Mouse (Mus musculus) limb, embryonic 12.5 days (tissue): ENCODE data around the gene Bpifb2. TPM values are rescaled to one million over a fixed set of nuclear protein-coding genes. Genes with fewer than 3 reads are reported as not detected.

Experiments
- ATAC-seq: fragments of 200-750 bp; cut with Nextera tagmentation; 2 replicates; pipeline ENCODE4 v1.8.0; 2017; ENCODE audit warnings: low read depth, moderate TSS enrichment; ENCODE audit not compliant: insufficient number of reproducible peaks, insufficient read depth, low FRiP score, low TSS enrichment
- H3K27ac ChIP-seq: fragments of 300-500 bp; sonication (generic); 2 replicates; pipeline ENCODE4 v1.5.1; 2016; ENCODE audit warnings: mild to moderate bottlenecking, moderate library complexity
- H3K27me3 ChIP-seq: fragments of 300-500 bp; sonication (generic); 2 replicates; pipeline ENCODE4 v1.6.1; 2016; ENCODE audit warnings: mild to moderate bottlenecking, moderate library complexity
- H3K36me3 ChIP-seq: fragments of 300-500 bp; sonication (generic); 2 replicates; pipeline ENCODE4 v1.6.1; 2016; ENCODE audit warnings: mild to moderate bottlenecking, moderate library complexity
- H3K4me1 ChIP-seq: fragments of 300-500 bp; sonication (generic); replicated peaks from 2 replicates; pipeline ENCODE4 v1.6.1; 2016
- H3K4me2 ChIP-seq: fragments of 300-500 bp; sonication (generic); 2 replicates; pipeline ENCODE4 v1.6.1; 2016; ENCODE audit warnings: mild to moderate bottlenecking, moderate library complexity
- H3K4me3 ChIP-seq: fragments of 300-500 bp; sonication (generic); replicated peaks from 2 replicates; pipeline ENCODE4 v1.5.1; 2016; ENCODE audit warnings: mild to moderate bottlenecking
- H3K9ac ChIP-seq: fragments of 300-500 bp; sonication (generic); replicated peaks from 2 replicates; pipeline ENCODE4 v1.6.1; 2016; ENCODE audit warnings: mild to moderate bottlenecking, moderate library complexity
- H3K9me3 ChIP-seq: fragments of 300-500 bp; sonication (generic); 2 replicates; pipeline ENCODE4 v1.6.1; 2016; ENCODE audit warnings: mild to moderate bottlenecking, moderate library complexity
- WGBS: fragments of 180-500 bp; shearing (Covaris S2); methylation state at CpG from one replicate; pipeline ENCODE4 v1.1.7; 2016; 5-methylcytosine and 5-hydroxymethylcytosine counted together
- polyA plus RNA-seq: library from polyadenylated mRNA; unstranded; fragments of >200 nt; fragmentation: Nextera tagmentation; extraction: Ambion mirVana; gene quantifications from 2 replicates; pipeline ENCODE4 v1.2.1, GENCODE M21; 2016

Bpifb2 gene
- polyA plus RNA-seq, 1 experiment from 2014 or later, result not detected

- no peak for ATAC-seq
- Histone ChIP-seq H3K27me3 (no peaks in the 10 kb centered on the region; the same call in 1 of the 2 replicates), H3K9me3 (no peaks in the 10 kb centered on the region), H3K4me1 (no peaks in the 10 kb centered on the region), H3K9ac (no peak overlapping the region), H3K36me3 (no peaks in the 10 kb centered on the region), H3K27ac (no peak overlapping the region), H3K4me2 (no peak overlapping the region), H3K4me3 (no peak overlapping the region)
- WGBS, result 81% methylated on average over 6 of the region's 6 CpGs
Measured at GRCm38 (mm10) chr2:153933311-153933710, 58.5 kb downstream of the Bpifb2 start.

DNA sequence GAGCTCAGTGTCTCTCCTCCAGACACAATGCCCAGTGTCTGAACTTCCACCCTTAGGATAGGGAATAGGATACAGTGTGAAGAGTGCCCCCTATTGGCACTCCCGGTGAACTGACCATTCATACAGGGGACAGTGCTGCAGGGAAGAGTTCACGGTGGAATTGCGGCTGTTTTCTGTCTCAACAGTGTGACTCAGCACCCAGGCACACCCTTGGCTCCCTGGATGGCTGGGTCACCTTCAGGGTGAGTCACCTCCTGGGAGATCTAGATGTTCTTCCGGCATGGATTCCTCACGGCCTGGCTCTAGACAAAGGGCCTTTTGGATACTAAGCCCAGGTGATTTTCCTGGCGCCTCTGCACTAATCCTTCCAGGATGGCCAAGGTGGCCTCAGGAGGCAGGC, 60.5 kb downstream of the Bpifb2 start:
- Histone ChIP-seq H3K9me3 (no peaks in the 10 kb centered on the region), H3K36me3 (no peaks in the 10 kb centered on the region), H3K27ac (no peak overlapping the region), H3K4me2 (no peak overlapping the region), H3K27me3 (no peaks in the 10 kb centered on the region; the same call in 1 of the 2 replicates), H3K9ac (no peak overlapping the region), H3K4me1 (no peaks in the 10 kb centered on the region), H3K4me3 (no peak overlapping the region)
- no peak for ATAC-seq
- 93% methylated on average over 6 of the region's 6 CpGs for WGBS

DNA sequence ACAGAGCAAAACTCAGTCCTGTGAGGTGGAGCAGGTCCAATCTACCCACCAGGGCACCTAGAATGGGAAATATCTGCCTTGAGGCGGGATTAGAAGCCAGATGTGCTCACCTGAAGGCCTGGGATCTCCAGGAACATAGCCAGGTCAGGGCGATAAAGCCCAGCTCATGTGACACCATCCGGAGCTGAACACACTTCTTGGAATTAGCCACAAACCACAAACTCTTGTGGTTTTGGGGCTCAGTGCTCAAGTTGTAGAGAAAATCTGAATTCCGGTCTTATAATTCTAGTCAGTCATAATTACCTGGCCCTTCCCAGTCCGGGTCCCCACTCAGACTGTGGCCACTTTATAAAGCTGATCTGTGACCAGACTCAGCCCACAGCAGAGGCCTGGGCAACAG, 63.0 kb downstream of the Bpifb2 start, which contains the start of gene Bpifb4:
Gene Bpifb4 (plus strand): TSS at position 370 of the 400 bp plus-strand sequence.
- Histone ChIP-seq H3K27ac (no peak within 1 kb of the TSS), H3K36me3 (no peaks in the 10 kb centered on the region), H3K4me3 (no peak within 1 kb of the TSS), H3K4me2 (no peak within 1 kb of the TSS), H3K9ac (no peak within 1 kb of the TSS), H3K9me3 (no peaks in the 10 kb centered on the region), H3K4me1 (no peaks in the 10 kb centered on the region), H3K27me3 (no peaks in the 10 kb centered on the region; the same call in 1 of the 2 replicates)
- WGBS, result 81% methylated on average over 5 of the region's 5 CpGs
- no peak for ATAC-seq

- 43% methylated on average over 3 of the region's 3 CpGs for WGBS
- no peak overlapping the region for H3K4me2 ChIP-seq
Measured at GRCm38 (mm10) chr2:153943537-153943936, 68.7 kb downstream of the Bpifb2 start.

GRCm38 (mm10) chr2:153944567-153944966, 69.7 kb downstream of the Bpifb2 start:
- no peak overlapping the region for H3K4me2 ChIP-seq
- H3K36me3 ChIP-seq, result no peaks in the 10 kb centered on the region
- H3K4me3 ChIP-seq, result no peak overlapping the region
- no peaks in the 10 kb centered on the region for H3K9me3 ChIP-seq
- H3K4me1 ChIP-seq, result no peaks in the 10 kb centered on the region
- WGBS, result 79% methylated on average over 8 of the region's 8 CpGs
- H3K27me3 ChIP-seq, result peaks cover 4% of the 10 kb centered on the region; the same call in 1 of the 2 replicates
- H3K27ac ChIP-seq, result no peak overlapping the region
- H3K9ac ChIP-seq, result no peak overlapping the region
- ATAC-seq, result no peak

More at GRCm38 (mm10) chr2:153943537-153943936, 68.7 kb downstream of the Bpifb2 start:
- H3K4me3 ChIP-seq, result no peak overlapping the region
- no peak for ATAC-seq
- H3K36me3 ChIP-seq, result no peaks in the 10 kb centered on the region
- no peak overlapping the region for H3K9ac ChIP-seq
- H3K9me3 ChIP-seq, result no peaks in the 10 kb centered on the region
- H3K4me1 ChIP-seq, result no peaks in the 10 kb centered on the region
- no peak overlapping the region for H3K27ac ChIP-seq
- H3K27me3 ChIP-seq, result peaks cover 2% of the 10 kb centered on the region; the same call in 1 of the 2 replicates

Other genes with a start within 250 kb of the Bpifb2 start
- gene Commd7, start 242.3 kb upstream of the Bpifb2 start, polyA plus RNA-seq, result 70.3 and 71.3 TPM in 2 replicates
- 15.7 and 17.0 TPM in 2 replicates for gene Dnmt3b, start 225.6 kb upstream of the Bpifb2 start, polyA plus RNA-seq
- gene Dnmt3c, start 178.4 kb upstream of the Bpifb2 start, polyA plus RNA-seq, result not detected in 2 replicates
- gene Mapre1, start 133.8 kb upstream of the Bpifb2 start, polyA plus RNA-seq, result 234 and 249 TPM in 2 replicates
- gene Efcab8, start 95.1 kb upstream of the Bpifb2 start, polyA plus RNA-seq, result 0.14 TPM in 1 of 2 replicates, not detected in the other
- gene Sun5, start 4.0 kb upstream of the Bpifb2 start, polyA plus RNA-seq, result not detected in 2 replicates
- gene Bpifb6, start 25.3 kb downstream of the Bpifb2 start, polyA plus RNA-seq, result not detected in 2 replicates
- not detected in 2 replicates for gene Bpifb3, start 43.2 kb downstream of the Bpifb2 start, polyA plus RNA-seq
- not detected in 2 replicates for gene Bpifb4, start 63.2 kb downstream of the Bpifb2 start, polyA plus RNA-seq
- gene Bpifa6, start 99.9 kb downstream of the Bpifb2 start, polyA plus RNA-seq, result not detected in 2 replicates
- not detected in 2 replicates for gene Bpifa2, start 133.2 kb downstream of the Bpifb2 start, polyA plus RNA-seq